Mouse (Mus musculus) CH12.LX (cell line): ENCODE data around the gene Zdhhc3. TPM values are rescaled to one million over a fixed set of nuclear protein-coding genes. Genes with fewer than 3 reads are reported as not detected.
A peak's percentile ranks its signal among the peaks of the same experiment; 100 is the strongest.

Experiments
- DNase-seq: peaks from one replicate; pipeline ENCODE4 v3.0.0-alpha.2; 2013; ENCODE audit errors: extremely low read depth
- H3K27ac ChIP-seq: 2 replicates; pipeline ENCODE4 v1.5.1; 2012; ENCODE audit warnings: low read depth, mild to moderate bottlenecking, control low read depth, moderate library complexity; ENCODE audit not compliant: insufficient read depth
- H3K27me3 ChIP-seq: replicated peaks from 2 replicates; pipeline ENCODE3; 2012; ENCODE audit warnings: inconsistent platforms
- H3K36me3 ChIP-seq, 2 experiments: replicated peaks in 1 of 2; 2 replicates each; pipeline versions ENCODE3 to v1.6.1; 2012; ENCODE audit warnings: inconsistent platforms in 1 of 2, low read length in 1 of 2, mild to moderate bottlenecking in 1 of 2, mixed read lengths in 1 of 2, moderate library complexity in 1 of 2; ENCODE audit not compliant: control insufficient read depth in 1 of 2, insufficient read depth in 1 of 2
- H3K4me1 ChIP-seq, 2 experiments: 2 replicates each; pipeline ENCODE4 v1.6.1; 2012; ENCODE audit warnings: inconsistent platforms in 1 of 2, moderate library complexity in 1 of 2; ENCODE audit not compliant: insufficient read depth in 2 of 2, control insufficient read depth in 1 of 2
- H3K4me2 ChIP-seq: 2 replicates; pipeline ENCODE4 v1.6.1; 2012; ENCODE audit warnings: low read depth, mild to moderate bottlenecking, control low read depth; ENCODE audit not compliant: poor library complexity, insufficient read depth, severe bottlenecking
- H3K4me3 ChIP-seq, 3 experiments: fragments of 150-350 bp in 1 of 3; sonication (generic) in 1 of 3; replicated peaks in 1 of 3; 2 replicates each; pipeline versions ENCODE3 to v1.5.1; 2011 to 2012; ENCODE audit warnings: low read depth in 2 of 3, low read length in 2 of 3, mild to moderate bottlenecking in 2 of 3, moderate library complexity in 2 of 3, control low read depth in 1 of 3, improper control_type of control experiment in 1 of 3, inconsistent platforms in 1 of 3, mixed read lengths in 1 of 3; ENCODE audit not compliant: poor library complexity in 1 of 3
- H3K79me2 ChIP-seq: replicated peaks from 2 replicates; pipeline ENCODE4 v1.6.1; 2012; ENCODE audit warnings: mild to moderate bottlenecking, moderate library complexity; ENCODE audit not compliant: control insufficient read depth, poor library complexity, insufficient read depth, severe bottlenecking; ENCODE audit errors: extremely low read depth
- H3K9ac ChIP-seq: 2 replicates; pipeline ENCODE4 v1.6.1; 2012; ENCODE audit warnings: low read depth, mild to moderate bottlenecking, control low read depth, moderate library complexity; ENCODE audit not compliant: insufficient read depth
- H3K9me3 ChIP-seq: replicated peaks from 2 replicates; pipeline ENCODE3; 2012; ENCODE audit warnings: low read length, inconsistent platforms, mixed read lengths
- BHLHE40 ChIP-seq: IDR thresholded peaks from 2 replicates; pipeline ENCODE4 v1.6.1; 2011; ENCODE audit warnings: mild to moderate bottlenecking, low read depth, low read length, improper control_type of control experiment
- CHD1 ChIP-seq: IDR thresholded peaks from 2 replicates; pipeline ENCODE4 v1.6.1; 2012; ENCODE audit warnings: low read depth, low read length, improper control_type of control experiment, inconsistent platforms
- CTCF ChIP-seq, 2 experiments: IDR thresholded peaks in 1 of 2; conservative IDR thresholded peaks in 1 of 2; 2 replicates each; pipeline ENCODE4 v1.5.1; 2011 to 2012; ENCODE audit warnings: low read depth in 2 of 2, low read length in 2 of 2, improper control_type of control experiment in 1 of 2, inconsistent platforms in 1 of 2, mild to moderate bottlenecking in 1 of 2, moderate library complexity in 1 of 2
- ELF1 ChIP-seq: IDR thresholded peaks from 2 replicates; pipeline ENCODE4 v1.6.1; 2014; ENCODE audit warnings: low read depth, mild to moderate bottlenecking, inconsistent platforms, low read length, improper control_type of control experiment
- ETS1 ChIP-seq: conservative IDR thresholded peaks from 2 replicates; pipeline ENCODE4 v1.6.1; 2012; ENCODE audit warnings: low read depth, mild to moderate bottlenecking, inconsistent platforms, low read length, improper control_type of control experiment, moderate library complexity
- GABPA ChIP-seq: IDR thresholded peaks from 2 replicates; pipeline ENCODE4 v1.6.1; 2012; ENCODE audit warnings: low read depth, low read length, improper control_type of control experiment, inconsistent platforms; ENCODE audit not compliant: insufficient replicate concordance
- IRF4 ChIP-seq: IDR thresholded peaks from 2 replicates; pipeline ENCODE4 v1.6.1; 2014; ENCODE audit warnings: low read depth, mild to moderate bottlenecking, inconsistent platforms, low read length, improper control_type of control experiment
- MAX ChIP-seq: IDR thresholded peaks from 2 replicates; pipeline ENCODE4 v1.6.1; 2011; ENCODE audit warnings: low read length, improper control_type of control experiment
- MAZ ChIP-seq: IDR thresholded peaks from 2 replicates; pipeline ENCODE4 v1.6.1; 2012; ENCODE audit warnings: low read depth, mild to moderate bottlenecking, inconsistent platforms, low read length, improper control_type of control experiment, moderate library complexity
- MEF2A ChIP-seq: IDR thresholded peaks from 2 replicates; pipeline ENCODE4 v1.6.1; 2014; ENCODE audit warnings: low read depth, mild to moderate bottlenecking, inconsistent platforms, low read length, improper control_type of control experiment, borderline replicate concordance
- MYC ChIP-seq: IDR thresholded peaks from 2 replicates; pipeline ENCODE4 v1.6.1; 2011; ENCODE audit warnings: low read depth, mild to moderate bottlenecking, improper control_type of control experiment, low read length
- NELFE ChIP-seq: IDR thresholded peaks from 2 replicates; pipeline ENCODE4 v1.6.1; 2011; ENCODE audit warnings: low read depth, low read length, improper control_type of control experiment
- NRF1 ChIP-seq: IDR thresholded peaks from 2 replicates; pipeline ENCODE4 v1.6.1; 2014; ENCODE audit warnings: low read depth, mild to moderate bottlenecking, inconsistent platforms, low read length, improper control_type of control experiment, moderate library complexity
- PAX5 ChIP-seq: IDR thresholded peaks from 2 replicates; pipeline ENCODE4 v1.6.1; 2012; ENCODE audit warnings: low read length, inconsistent platforms, mixed read lengths
- POLR2AphosphoS2 ChIP-seq: IDR thresholded peaks from 2 replicates; pipeline ENCODE4 v1.6.1; 2011; ENCODE audit warnings: low read depth, low read length, improper control_type of control experiment
- RCOR1 ChIP-seq: conservative IDR thresholded peaks from 2 replicates; pipeline ENCODE4 v1.6.1; 2012; ENCODE audit warnings: low read depth, mild to moderate bottlenecking, inconsistent platforms, low read length, improper control_type of control experiment
- SIN3A ChIP-seq: IDR thresholded peaks from 2 replicates; pipeline ENCODE4 v1.6.1; 2012; ENCODE audit warnings: low read length, improper control_type of control experiment, inconsistent platforms
- SMC3 ChIP-seq: IDR thresholded peaks from 2 replicates; pipeline ENCODE4 v1.6.1; 2011; ENCODE audit warnings: low read depth, low read length, improper control_type of control experiment
- TBP ChIP-seq: conservative IDR thresholded peaks from 2 replicates; pipeline ENCODE4 v1.6.1; 2011; ENCODE audit warnings: low read depth, low read length, improper control_type of control experiment
- USF1 ChIP-seq: IDR thresholded peaks from 2 replicates; pipeline ENCODE4 v1.6.1; 2014; ENCODE audit warnings: low read depth, mild to moderate bottlenecking, inconsistent platforms, low read length, improper control_type of control experiment
- ZC3H11A ChIP-seq: IDR thresholded peaks from 2 replicates; pipeline ENCODE4 v1.6.1; 2012; ENCODE audit warnings: low read depth, mild to moderate bottlenecking, inconsistent platforms, low read length, improper control_type of control experiment
- dilution Hi-C: fragments of 300-500 bp; cut with MboI; formaldehyde crosslinking; loops from 2 replicates; pipeline ENCODE4 v1.14.3; 2020; ENCODE audit warnings: low sequenced_read_pairs; ENCODE audit not compliant: extremely low pct_unique_long_range_greater_than_20kb, extremely low pct_ligation_motif_present
- in situ Hi-C: fragments of 300-500 bp; cut with MboI; formaldehyde crosslinking; loops from 3 replicates; pipeline ENCODE4 v1.14.3; 2019; ENCODE audit warnings: low sequenced_read_pairs, low pct_ligation_motif_present, low pct_unique_long_range_greater_than_20kb, mixed read lengths
- polyA plus RNA-seq: library from polyadenylated mRNA; unstranded; fragments of >175 nt; gene quantifications from 2 replicates; pipeline ENCODE4 v1.2.1, GENCODE M21; 2012; ENCODE audit warnings: low read depth; ENCODE audit not compliant: insufficient read length
- total RNA-seq, 2 experiments: library from RNA; depleted of rRNA; stranded (reverse); fragments of 300-350 nt in 1 of 2; fragments of >200 nt in 1 of 2; gene quantifications; 2 replicates each; pipeline ENCODE4 v1.2.3; 2012 to 2014

Gene Zdhhc3
- total and polyA plus RNA-seq, 3 experiments: 37.2 to 74.4 (median 62.6) TPM

DNA sequence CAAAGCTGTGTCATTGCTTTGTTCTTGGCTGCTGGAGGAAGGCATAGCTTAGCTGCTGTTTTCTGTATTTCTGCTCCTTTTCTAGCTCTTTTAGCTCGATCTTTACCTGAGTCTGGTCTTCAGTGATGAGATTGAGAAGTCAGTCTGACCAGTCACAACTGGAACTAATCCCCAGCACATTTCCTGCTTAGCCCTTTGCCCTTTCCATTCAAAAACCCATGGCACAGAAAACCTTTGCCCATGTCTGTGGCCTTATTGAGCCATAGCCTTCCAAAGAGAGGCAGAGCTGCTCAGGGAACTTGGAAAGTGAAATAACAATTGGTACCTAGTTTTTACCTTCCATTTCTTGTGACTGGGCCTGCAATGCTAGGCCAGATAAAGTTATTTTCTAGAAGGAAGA, 2.6 kb upstream of the Zdhhc3 start:
- no peak for TF ChIP-seq PAX5
- TF ChIP-seq, all 38 proteins: peak for 0
- Histone ChIP-seq H3K9me3 (no peaks in the 10 kb centered on the region), H3K27me3 (no peaks in the 10 kb centered on the region), H3K4me2 (no peak overlapping the region), H3K9ac (no peak overlapping the region), H3K36me3 (peaks cover 32 to 57% of the 10 kb centered on the region in 2 experiments), H3K4me1 (peaks cover 0 to 37% of the 10 kb centered on the region in 2 experiments; a peak in 2 of 4 replicates), H3K4me3 (no peak overlapping the region), H3K27ac (no peak overlapping the region), H3K79me2 (peaks cover 46% of the 10 kb centered on the region)
- DNase-seq: no peak
- dilution Hi-C loops: no loop called here
- in situ Hi-C loops: no loop called here

DNA sequence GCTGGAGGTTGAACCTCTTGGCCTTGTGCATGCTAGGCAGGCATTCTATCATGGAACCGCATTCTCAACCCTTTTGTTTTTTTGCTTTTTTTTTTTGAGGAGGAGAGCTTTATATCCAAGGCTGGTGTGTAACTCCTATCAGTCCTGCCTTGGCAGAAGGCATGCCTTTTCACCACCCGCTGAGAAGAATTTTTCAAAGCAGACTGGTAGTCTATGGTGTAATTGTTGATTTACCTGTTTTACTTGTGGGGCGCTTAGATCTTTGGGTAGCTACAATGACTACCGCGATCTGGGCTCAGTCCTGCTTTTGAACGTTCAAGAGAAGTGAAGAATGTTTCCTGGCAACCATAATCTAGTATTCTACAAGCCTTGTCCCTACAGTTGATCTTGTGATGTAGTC, 926 bp upstream of the Zdhhc3 start:
- in situ Hi-C loops (no loop called here), dilution Hi-C loops (no loop called here)
- H3K36me3 ChIP-seq: peaks cover 17 to 57% of the 10 kb centered on the region in 2 experiments

DNA sequence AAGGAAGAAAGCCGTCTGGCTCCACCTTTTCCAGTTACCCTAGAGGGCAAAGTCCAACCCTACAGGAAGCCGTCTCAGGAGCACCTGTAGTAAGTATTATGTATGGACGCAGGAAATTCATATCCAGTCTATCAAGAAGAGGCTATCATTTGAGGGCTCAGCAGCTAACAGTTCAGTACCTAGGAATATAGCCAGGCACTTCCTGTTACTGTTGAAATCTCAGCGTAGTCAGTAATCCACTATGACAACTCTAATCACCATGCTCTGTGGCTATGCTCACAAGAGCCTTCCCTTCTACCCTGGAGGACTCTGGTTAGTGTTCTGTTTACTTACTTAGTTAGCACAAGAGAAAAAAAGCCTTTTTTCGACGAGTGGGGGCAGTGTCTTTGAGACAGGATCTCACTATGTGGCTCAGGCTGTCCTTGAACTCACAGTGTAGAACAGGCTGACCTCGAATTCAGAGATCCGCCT, 1.2 kb downstream of the Zdhhc3 start:
- Histone ChIP-seq H3K4me1 (peaks cover 0 to 46% of the 10 kb centered on the region in 2 experiments; a peak in 2 of 4 replicates), H3K4me3 (peak overlapping the region; percentile 91 to 98 (median 93)), H3K79me2 (peaks cover 57% of the 10 kb centered on the region), H3K36me3 (peaks cover 8 to 56% of the 10 kb centered on the region in 2 experiments), H3K9ac (peak overlapping the region; percentile 87), H3K27ac (no peak overlapping the region), H3K27me3 (no peaks in the 10 kb centered on the region), H3K4me2 (peak overlapping the region; percentile 83), H3K9me3 (no peaks in the 10 kb centered on the region)
- TF ChIP-seq CTCF (conservative IDR thresholded peaks at IDR 0.05 in 1 of 2, IDR thresholded peaks at IDR 0.05 in 1 of 2; ENCODE audit: low read depth in 2 of 2, low read length in 2 of 2): peak in 1 of 2 experiments; percentile 16; a peak in 2 of 4 replicates
- TF ChIP-seq GABPA: no peak
- 0 out of 2 replicates have a peak, but pooled peaks have one; percentile 38 for TF ChIP-seq SIN3A
- DNase-seq: peak; percentile 53
- in situ Hi-C loops (no loop called here), dilution Hi-C loops (no loop called here)

More for the DNA sequence above, 926 bp upstream of the Zdhhc3 start:
- H3K9me3 ChIP-seq: no peaks in the 10 kb centered on the region
- no peak for DNase-seq
- no peaks in the 10 kb centered on the region for H3K27me3 ChIP-seq
- no peak for TF ChIP-seq ZC3H11A
- TF ChIP-seq POLR2AphosphoS2: no peak
- no peak for TF ChIP-seq MEF2A
- no peak for TF ChIP-seq IRF4
- TF ChIP-seq ELF1: no peak
- TF ChIP-seq PAX5: no peak
- no peak for TF ChIP-seq RCOR1
- no peak for TF ChIP-seq NRF1
- TF ChIP-seq TBP: no peak
- TF ChIP-seq SMC3: no peak
- TF ChIP-seq ETS1: no peak
- TF ChIP-seq MAX: no peak
- TF ChIP-seq USF1: no peak
- no peak for TF ChIP-seq NELFE
- no peak for TF ChIP-seq CHD1
- no peak for TF ChIP-seq MYC
- TF ChIP-seq MAZ: no peak
- TF ChIP-seq BHLHE40: no peak
- TF ChIP-seq CTCF (conservative IDR thresholded peaks at IDR 0.05 in 1 of 2, IDR thresholded peaks at IDR 0.05 in 1 of 2; ENCODE audit: low read depth in 2 of 2, low read length in 2 of 2): no peak
- peaks cover 54% of the 10 kb centered on the region for H3K79me2 ChIP-seq
- peak overlapping the region; percentile 90 for H3K4me2 ChIP-seq
- no peak overlapping the region for H3K27ac ChIP-seq
- peak overlapping the region; percentile 91 to 98 (median 93) for H3K4me3 ChIP-seq
- H3K4me1 ChIP-seq: peaks cover 0 to 48% of the 10 kb centered on the region in 2 experiments; a peak in 2 of 4 replicates
- H3K9ac ChIP-seq: peak overlapping the region; percentile 87
